Mouse (Mus musculus) neural tube, postnatal 0 days (tissue): ENCODE measurements around the gene Gm17521. TPM values are rescaled to one million over a fixed set of nuclear protein-coding genes. Genes with fewer than 3 reads are reported as not detected.

Source experiments
- polyA plus RNA-seq: library from polyadenylated mRNA; unstranded; fragments of >200 nt; fragmentation: Nextera tagmentation; extraction: Ambion mirVana; gene quantifications from 2 replicates; pipeline ENCODE4 v1.2.1, GENCODE M21; 2015

Gene Gm17521
- not detected in 2 replicates for polyA plus RNA-seq

GRCm38 (mm10) chrX:123029569-123029968 is at the start of gene Gm17521:
Gm17521 (minus strand) TSS chrX:123029669.

Other genes with a start within 250 kb of the Gm17521 start
- 23.1 and 25.6 TPM in 2 replicates for gene Cldn34c1, start 73.8 kb upstream of the Gm17521 start, polyA plus RNA-seq
- not detected in 2 replicates for gene Srsx, start 192.8 kb upstream of the Gm17521 start, polyA plus RNA-seq
- not detected in 2 replicates for gene Gm17577, start 217.2 kb upstream of the Gm17521 start, polyA plus RNA-seq